Mouse (Mus musculus) megakaryocyte, embryonic 14.5 days (primary cell): ENCODE data around the gene Tmem210.

ENCODE experiments used
- FLI1 ChIP-seq: IDR thresholded peaks from 2 replicates; pipeline ENCODE4 v1.6.1; 2012; ENCODE audit warnings: low read length, inconsistent platforms, mixed read lengths
- GATA1 ChIP-seq: IDR thresholded peaks from 3 replicates; pipeline ENCODE4 v1.6.1; 2012; ENCODE audit warnings: mixed read lengths, low read length, inconsistent platforms, borderline replicate concordance

DNA sequence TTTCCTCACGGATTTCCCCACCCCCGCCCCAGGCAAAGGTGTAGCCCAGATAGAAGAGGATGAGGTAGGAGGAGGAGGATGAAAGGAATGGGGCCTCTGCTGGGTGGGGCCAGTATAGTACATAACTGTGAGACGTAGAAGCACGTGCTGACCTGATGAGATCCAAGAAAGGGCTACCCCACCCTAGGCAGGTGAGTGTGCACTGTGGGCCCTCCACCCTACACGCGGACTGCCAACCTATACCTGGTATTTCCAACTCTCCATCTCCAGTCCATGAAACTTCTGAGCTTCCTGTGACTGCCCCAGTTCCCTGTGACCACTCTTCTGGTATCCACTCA, 46.5 kb upstream of the Tmem210 start:
- no peak for TF ChIP-seq GATA1
- TF ChIP-seq FLI1: no peak
